Mouse (Mus musculus): Measurements from ENCODE around the gene D430042O09Rik.
A peak's percentile ranks its signal among the peaks of the same experiment; 100 is the strongest.

The D430042O09Rik gene

DNA sequence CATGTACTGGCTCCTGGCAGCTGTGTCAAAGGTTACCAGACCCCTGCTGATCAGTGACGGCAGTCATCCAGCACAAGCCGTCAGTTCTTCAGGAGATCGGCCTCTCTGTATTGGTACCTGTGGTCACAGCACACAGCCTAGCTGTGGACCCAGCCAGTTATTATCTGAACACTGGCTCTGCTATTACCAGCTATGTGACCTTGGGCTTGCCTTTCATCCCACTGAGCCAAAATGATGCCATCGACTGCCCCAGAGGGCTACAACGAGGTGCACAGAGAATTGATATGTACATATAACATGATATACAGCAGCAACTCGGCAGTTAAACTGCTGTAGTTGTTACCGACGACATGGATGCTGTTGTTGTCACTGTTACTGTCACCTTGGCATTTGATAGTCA is 82.4 kb downstream of the D430042O09Rik start:
- DNase-seq (ENCODE audit: low read depth, low spot score): no peak

DNA sequence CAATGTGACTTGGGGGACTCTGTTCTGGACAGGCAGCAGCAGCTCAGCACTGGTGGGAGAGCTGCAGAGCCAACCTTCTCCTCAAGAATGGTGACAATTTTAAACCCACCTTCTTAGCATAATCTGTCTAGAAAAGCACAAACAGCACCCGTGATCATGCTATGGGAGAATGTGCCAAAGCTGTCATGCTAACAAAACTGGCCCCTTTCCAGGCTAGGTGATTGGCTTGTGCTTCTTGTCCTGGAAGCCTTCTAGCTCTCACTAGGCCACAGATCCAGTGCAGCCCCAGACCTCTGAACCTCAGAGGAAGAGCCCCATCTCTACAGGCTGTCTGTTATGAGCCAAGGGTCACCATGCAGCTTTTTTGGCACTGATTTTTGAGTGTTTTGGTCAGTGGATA is 98.9 kb downstream of the D430042O09Rik start:
- no peak for DNase-seq (ENCODE audit: low read depth, low spot score)

DNA sequence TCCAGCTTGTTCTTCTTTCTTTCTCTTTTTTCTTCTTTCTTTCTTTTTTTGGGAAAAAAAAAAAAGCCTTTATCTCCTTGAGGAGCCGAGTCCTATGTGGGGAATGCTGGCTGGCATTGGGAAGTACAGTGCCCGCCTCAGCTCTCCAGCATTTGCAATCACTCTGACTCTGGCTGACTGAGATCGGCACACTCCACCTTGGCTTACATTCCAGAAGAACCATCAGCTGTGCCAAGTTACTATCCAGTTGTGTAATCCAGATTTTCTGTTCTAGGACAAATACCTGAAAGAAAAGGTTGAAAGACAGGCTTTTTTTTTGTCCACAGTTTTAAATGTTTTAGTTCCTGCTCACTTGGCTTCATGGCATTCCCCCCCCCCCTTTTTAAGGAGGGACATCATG is 100.5 kb downstream of the D430042O09Rik start:
- DNase-seq (ENCODE audit: low read depth, low spot score): no peak

DNA sequence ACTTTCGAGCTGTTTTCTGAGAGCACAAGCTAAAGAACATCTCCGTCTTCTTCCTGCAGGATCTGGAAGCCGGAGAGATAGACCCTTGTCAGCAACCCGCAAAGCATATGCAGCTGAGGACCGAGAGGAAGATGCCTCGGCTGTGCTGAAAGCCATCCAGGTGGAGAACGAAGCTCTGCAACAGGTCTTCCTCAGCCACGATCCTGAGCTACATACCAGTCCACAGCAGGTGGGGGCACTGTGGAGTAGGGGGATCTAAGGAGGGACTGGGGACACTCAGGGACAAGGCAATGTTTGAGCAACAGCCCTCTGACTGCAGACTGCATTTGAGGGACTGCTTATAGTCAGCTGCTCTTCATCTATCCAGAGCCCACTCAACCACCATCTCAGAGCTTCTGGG is 105.0 kb downstream of the D430042O09Rik start:
- no peak for DNase-seq (ENCODE audit: low read depth, low spot score)

DNA sequence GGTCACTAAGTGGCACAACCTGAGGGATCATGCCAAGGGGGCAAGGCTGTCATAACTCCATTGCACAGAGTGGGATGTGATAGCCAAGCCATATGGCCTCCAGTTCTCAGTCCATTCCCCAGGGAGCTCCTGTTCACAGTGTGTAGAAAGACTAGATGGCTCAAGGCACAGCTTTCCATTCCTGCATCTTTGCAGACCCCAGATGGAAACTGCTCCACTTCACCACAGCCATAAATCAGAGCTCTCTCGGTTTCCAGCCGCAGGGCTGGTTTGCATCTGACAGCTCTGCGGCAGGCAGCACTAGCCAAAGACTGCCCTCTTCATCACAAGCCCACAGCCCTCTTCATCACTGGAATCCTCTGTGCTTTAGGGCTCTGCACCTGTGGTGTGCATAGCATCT is 108.0 kb downstream of the D430042O09Rik start:
- no peak for DNase-seq (ENCODE audit: low read depth, low spot score)

DNA sequence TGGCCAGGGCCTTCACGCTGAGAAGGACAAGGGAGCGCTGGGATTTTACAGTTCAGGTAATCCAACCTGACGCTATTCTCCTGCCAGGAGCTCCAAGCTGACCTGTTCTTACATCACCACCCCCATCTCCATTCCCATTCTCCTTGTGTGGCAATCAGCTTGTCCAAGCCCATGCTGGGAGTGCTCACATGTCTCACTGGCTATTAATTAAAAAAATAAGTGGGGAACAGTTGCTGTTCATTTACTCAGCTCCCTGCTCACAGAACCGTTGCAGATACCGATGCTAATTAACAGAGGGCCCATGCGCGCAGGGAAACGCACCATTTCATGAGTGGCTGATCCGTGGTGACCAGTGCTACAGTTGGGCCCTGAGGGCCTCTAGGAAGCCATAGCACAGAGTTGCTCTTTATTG is 110.6 kb downstream of the D430042O09Rik start:
- no peak for DNase-seq (ENCODE audit: low read depth, low spot score)

DNA sequence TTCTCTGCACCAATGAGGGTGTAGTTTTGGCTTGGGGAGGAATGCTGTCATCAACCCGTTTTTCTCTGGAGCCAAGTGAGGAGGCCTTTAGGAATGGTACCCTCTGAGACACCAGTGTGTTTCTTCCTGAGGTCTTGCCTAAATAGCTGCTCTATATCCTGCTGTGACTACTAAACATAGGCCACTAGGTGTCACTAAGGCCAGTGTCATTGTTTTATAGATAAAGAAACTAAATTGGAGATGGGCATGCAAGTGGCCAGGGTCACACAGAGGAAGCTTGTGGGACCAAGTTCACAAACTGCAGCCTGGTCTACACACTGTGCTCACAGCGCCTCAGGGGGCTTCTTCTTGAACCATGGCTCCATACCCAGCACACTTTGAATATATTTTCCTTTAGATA is 112.5 kb downstream of the D430042O09Rik start:
- no peak for DNase-seq (ENCODE audit: low read depth, low spot score)

DNA sequence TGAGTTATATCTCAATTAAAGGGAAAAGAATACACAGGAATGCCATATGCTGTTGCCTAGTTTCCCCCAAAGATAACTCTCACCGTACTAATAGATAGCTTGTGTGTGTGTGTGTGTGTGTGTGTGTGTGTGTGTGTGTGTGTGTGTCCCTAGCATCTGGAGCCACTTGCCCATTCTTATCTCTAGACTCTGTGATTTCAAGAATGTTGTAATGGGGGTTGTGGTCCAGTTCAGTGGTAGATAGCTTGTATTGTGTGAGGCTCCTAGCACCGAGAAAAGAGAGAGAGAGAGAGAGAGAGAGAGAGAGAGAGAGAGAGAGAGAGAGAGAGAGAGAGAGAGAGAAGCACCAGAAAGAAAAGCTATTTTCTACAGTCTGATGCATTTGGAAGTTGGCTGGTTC is 118.7 kb downstream of the D430042O09Rik start:
- DNase-seq (ENCODE audit: low read depth, low spot score): no peak

DNA sequence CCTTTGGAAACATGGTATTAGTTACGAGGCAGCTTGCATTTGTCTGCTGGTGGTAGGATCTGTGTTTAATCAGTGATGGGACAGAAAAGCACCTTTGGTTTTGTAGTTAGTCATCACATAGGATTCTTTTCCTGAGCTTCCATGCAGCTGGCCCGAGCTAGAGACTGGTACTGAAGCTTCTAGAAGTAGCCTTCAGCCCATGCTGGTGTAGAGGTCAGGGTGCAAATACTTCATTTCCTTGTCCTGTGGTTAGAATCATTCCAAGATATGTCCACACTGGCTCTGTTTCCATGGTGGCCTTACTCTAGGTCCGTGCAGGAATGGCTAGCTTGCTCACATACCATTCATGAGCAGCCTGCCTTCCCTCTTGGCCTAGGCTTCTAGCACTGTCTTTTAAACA is 119.2 kb downstream of the D430042O09Rik start:
- DNase-seq (ENCODE audit: low read depth, low spot score): no peak

DNA sequence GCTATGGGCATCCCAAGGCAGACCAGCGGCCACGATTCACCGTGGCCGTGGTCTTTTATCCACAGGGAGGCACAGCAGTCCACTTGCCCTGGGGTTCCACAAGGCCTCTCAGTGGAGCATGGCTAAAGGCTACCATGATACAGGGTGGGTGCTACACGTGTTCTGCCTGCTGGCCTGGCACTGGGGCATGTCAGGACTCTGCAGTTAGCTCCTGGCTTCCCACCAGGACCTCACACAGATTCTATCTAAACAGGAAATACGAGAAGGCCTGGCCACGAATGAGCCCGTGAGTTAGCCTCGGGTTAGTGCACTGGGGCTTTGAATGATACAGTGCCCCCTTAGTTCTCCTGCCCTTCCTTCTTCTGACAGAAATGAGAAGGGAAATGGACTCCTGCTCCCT is 119.7 kb downstream of the D430042O09Rik start:
- DNase-seq (ENCODE audit: low read depth, low spot score): no peak

DNA sequence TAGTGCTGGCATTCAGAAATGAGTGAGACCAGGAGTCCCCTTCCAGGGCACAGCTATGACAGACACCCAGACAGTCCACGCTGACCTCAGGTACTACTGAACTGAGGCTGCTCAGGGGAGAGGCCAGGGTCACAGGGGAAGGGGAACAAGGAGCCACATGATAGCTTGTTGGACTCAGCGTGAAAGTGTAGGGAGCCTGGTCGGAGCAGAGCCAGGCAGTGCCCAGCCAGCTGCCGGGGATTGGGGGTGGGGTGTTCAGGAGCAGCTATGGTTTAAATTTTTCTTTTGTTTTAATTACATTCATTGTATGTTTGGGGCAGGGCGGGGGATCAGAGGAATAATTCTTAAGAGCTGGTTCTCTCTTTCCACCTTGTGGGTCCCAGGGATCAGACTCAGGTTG is 120.9 kb downstream of the D430042O09Rik start:
- no peak for DNase-seq (ENCODE audit: low read depth, low spot score)

DNA sequence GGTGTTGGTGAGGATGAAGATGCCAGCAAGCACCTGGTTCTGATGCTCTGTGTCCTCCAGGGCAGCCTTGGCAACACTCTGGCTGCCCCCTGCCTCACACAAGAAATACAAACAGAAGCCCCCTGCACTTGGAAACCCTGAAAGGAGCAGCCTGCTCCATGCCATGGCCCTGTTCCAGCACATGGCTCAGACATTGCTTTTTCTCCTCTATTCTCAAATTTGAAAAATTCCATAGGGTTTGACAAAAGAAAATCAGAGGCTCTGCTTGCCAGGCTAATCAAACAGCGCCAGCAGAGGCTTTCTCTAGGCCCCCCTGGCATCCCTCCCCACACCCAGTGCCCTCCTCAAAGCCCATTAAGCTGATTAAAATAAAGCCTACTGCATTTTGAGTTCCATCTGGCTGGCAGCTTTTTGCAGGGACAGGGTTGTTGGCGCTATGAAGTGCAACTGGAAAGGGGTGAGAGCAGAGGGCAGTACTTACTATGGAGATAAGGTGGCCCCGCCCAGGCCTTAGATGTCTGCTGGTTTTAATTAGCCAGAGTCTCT is 121.5 kb downstream of the D430042O09Rik start:
- no peak for DNase-seq (ENCODE audit: low read depth, low spot score)

DNA sequence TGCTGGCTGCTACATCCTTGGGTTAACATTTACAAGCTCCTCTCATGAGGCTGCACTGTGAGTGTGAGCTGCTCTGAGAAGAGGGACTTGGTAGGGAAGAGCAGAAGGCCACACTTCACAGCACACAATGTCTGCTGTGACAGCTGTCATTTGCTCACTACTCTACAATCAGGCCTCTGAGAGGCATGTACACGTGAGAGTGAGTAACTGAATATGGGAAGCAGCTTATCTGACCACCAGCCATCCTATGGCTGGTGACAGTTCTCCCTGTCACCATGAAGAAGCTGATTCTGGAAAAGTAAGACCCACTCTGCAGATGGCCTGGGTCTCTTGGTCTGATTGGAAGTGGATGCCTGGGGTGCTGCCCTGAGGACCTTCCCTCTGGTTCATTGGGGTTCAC is 125.1 kb downstream of the D430042O09Rik start:
- no peak for DNase-seq (ENCODE audit: low read depth, low spot score)

DNA sequence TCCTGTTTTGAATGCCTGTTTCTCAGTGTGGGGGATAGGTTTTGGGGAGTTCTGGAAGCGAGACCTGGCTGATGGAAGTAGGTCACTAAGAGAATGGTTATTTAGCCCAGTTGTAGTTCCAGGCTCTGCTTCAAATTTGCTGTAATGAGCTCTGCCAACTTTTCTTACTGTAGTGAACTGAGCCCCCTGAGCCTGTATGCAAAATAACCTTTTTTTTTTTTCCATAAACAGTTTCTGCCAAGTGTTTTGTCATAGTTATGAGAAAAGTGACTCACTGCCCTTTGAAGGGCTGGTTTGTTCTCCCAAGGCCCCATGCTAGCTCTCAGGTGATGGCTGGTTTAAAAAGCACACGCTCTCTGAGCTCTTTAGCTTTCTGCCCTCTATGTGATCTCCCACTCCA is 125.8 kb downstream of the D430042O09Rik start:
- DNase-seq (ENCODE audit: low read depth, low spot score): no peak

DNA sequence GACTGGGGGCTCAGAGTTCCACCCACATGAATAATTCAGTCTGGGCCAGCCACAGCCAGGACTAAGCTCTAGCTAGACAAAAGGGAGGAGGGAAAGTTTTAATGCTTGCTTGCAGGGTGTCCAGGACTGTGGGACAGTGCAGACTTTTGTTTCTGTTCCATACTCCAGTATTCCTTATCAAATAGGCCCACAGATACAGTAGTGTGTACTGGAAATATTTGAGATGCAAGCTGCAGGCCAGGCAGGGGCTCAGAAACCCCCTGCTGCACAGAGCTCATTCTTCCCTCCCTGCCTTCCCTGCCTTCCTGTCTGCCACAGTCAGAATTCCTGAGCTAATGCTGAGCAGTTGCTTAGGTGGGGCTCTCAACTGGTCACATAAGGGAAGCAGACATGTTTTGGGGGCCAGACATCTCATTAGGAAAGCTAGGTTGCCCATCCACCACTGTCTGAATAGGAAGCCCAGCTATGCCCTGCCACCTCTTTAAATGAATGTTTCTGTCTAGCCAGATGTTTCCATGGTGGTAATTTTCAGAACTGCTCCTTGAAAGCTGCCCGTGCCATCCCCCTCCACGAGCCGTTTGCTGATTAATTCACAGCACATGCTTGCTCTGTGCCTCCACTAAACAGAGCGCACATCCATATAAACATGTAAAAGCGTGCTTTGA is 130.5 kb downstream of the D430042O09Rik start:
- peak; percentile 40 for DNase-seq (ENCODE audit: low read depth, low spot score)

DNA sequence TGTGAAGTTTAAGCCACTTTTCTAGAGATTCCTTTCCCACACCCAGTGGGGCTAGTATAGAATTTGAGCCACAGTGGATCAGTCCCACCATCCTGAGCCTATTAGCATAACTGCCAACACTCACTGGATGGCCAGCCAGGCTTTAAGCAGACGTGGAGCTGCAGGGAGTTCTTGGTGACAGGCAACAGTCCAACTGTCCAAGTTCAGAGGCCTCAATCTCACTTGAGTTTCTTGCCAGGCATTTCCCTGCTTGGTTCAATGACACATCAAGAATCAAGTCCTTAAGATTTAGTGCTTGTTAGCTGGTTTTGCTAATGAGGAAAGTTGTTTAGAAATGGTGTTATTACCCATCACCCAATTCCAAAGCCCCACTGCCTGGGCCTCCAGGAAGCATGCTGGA is 137.9 kb downstream of the D430042O09Rik start:
- DNase-seq (ENCODE audit: low read depth, low spot score): no peak

DNA sequence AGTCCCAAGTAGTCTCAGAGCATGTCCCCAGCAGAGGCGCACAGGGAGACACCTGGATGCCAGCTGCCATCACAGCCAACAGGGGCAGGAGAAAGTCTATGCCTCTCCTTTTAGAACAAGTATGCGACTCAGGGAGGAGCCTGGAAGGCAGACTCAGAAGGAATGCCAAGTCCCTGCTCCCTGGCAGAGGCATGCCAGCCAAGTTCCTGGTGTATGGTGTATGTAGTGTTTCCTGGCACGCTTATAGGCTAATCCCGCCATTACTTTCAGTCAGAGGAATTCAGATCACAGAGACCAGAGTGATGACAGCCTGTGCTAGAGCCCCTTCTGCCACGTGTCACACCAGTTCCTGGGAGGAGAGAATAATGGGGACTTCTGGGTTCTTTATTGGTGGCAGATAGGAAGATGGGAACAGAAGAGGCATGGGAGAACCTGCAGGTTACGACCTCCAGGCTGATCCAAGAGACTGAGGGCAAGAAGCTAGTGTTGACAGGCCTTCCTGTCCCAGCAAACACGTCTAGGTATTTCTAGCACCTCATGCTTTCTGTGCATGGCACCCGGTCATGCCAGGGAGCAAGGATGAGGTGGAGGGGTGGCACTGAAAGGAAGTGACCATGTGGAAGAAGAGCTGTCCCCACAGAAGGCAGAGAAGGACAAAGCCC is 139.3 kb downstream of the D430042O09Rik start:
- DNase-seq (ENCODE audit: low read depth, low spot score): no peak

DNA sequence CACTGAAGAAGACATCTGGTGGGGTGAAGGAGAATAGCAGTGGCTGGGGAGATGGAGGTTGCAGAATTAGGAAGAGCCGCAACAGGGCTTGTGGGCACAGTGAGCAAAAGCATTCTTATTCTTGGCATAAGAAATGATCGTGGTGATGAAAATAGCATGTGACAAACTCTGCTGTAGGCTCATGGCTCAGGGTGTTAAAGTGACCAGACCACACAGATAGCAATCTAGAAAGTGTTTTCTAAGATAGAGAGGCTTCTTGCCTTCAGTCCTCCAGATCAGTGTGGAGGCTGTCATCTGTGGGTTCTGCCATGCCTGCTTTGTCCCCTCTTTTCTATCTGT is 139.8 kb downstream of the D430042O09Rik start:
- no peak for DNase-seq (ENCODE audit: low read depth, low spot score)

DNA sequence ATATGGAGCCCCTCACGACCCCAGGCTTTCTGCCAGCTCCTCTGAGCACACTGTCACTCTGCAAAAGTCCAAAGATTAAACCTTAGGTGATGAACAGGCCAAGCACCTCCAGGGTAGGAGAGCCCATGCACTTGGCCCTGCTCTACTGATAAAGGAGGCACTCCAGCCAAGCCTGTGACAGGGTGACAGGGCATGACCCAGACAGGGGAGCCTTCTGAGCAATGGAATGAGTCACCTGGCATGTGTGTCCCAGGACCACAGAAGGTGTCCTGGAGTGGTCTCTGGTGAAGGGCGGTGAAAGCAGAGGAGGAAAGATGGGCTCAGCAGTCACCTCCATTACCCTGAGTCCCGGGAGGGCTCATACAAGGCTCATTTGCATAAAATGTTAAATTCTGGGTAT is 151.9 kb downstream of the D430042O09Rik start:
- no peak for DNase-seq (ENCODE audit: low read depth, low spot score)

DNA sequence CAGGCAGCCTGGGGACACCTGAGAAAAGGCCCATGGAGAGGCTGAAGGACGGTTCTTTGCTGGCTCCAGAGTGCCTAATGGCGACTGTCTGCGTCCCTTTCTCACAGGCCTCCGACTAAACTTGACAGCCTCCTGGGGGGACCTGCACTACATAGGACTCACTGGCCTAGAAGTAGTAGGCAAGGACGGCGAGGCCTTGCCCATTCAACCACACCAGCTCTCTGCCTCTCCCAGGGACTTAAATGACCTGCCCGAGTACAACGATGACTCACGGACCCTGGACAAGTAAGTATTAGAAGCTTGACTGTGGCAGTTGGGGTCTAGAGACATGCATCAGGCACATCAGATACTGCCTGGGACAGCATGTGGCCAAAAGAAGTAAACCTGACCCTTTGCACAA is 152.7 kb downstream of the D430042O09Rik start:
- no peak for DNase-seq (ENCODE audit: low read depth, low spot score)

DNA sequence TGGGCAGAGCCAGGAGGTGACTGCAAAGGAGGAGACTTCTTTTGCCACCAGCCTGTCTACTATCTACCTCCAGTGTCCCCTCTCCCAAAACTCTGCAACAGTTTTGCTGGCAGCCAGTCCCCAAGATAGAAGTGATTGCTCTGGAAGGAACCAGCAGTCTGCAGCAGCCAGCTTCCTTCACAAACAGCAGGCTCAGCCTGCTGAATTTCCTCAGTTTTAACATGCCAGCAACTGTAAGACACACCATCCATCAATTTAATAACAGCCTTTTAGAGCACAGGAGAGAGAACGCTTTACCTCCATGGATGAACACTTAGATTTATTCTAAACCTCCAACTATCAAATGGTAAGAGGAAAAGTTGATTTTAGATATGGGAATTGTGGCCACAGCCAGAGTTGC is 156.3 kb downstream of the D430042O09Rik start:
- DNase-seq (ENCODE audit: low read depth, low spot score): no peak

DNA sequence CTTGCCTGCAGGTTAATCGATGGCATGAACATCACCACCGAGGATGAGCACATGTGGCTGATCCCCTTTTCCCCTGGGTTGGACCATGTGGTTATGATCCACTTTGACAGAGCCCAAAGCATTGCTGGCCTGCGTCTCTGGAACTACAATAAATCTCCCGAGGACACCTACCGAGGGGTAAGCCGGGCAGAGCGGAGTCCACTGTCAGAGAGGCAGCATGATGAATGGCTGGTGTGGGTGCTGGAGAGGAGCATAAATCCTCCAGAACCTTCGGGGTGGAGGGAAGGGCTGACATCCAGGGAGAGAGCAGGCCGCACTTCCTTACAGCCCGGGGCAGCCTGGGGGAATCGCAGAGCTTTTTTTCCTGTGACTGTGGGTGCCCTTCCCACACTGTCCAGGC is 157.5 kb downstream of the D430042O09Rik start:
- DNase-seq (ENCODE audit: low read depth, low spot score): no peak

DNA sequence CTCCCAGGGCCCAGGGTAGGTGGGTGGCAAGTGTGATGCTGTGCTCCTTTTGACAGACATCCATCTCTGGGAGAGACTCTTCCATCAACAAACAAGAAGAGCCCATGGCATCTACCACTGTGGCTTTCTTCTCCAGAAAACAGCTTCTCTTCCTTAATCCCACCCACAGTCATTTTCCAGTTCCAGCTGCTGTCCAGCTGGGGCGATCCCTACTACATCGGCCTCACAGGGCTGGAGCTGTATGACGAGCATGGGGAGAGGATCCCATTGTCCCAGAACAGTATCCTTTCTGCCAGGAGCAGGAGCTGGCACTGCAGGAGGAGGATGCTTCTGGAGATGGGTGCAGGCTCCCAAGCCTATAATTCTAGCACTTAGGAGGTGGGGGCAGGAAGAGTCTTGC is 160.9 kb downstream of the D430042O09Rik start:
- DNase-seq (ENCODE audit: low read depth, low spot score): no peak

Data from R1 (cell line).